Mouse (Mus musculus) neural tube, embryonic 15.5 days (tissue): ENCODE measurements at regions not wholly inside any gene's neighbourhood (a gene's known extent, or its start where the extent isn't known, plus 50 kb on each side); places are given as distances from the start of the nearest gene placed in this dataset.
"Not testable (repeated sequence)": the region's sequence is repeated elsewhere in the genome, so short reads cannot be mapped to it uniquely, and the experiment has no call there.

Experiments
- ATAC-seq: fragments of 200-750 bp; cut with Nextera tagmentation; 2 replicates; pipeline ENCODE4 v1.8.0; 2017; ENCODE audit warnings: mild to moderate bottlenecking, moderate TSS enrichment, moderate library complexity; ENCODE audit not compliant: low FRiP score
- H3K27ac ChIP-seq: fragments of 300-500 bp; sonication (generic); replicated peaks from 2 replicates; pipeline ENCODE4 v1.5.1; 2015; ENCODE audit warnings: mild to moderate bottlenecking, inconsistent platforms
- H3K27me3 ChIP-seq: fragments of 300-500 bp; sonication (generic); replicated peaks from 2 replicates; pipeline ENCODE4 v1.6.1; 2015; ENCODE audit warnings: inconsistent platforms
- H3K36me3 ChIP-seq: fragments of 300-500 bp; sonication (generic); 2 replicates; pipeline ENCODE4 v1.6.1; 2015; ENCODE audit warnings: inconsistent platforms
- H3K4me1 ChIP-seq: fragments of 300-500 bp; sonication (generic); 2 replicates; pipeline ENCODE4 v1.6.1; 2015; ENCODE audit warnings: inconsistent platforms
- H3K4me2 ChIP-seq: fragments of 300-500 bp; sonication (generic); 2 replicates; pipeline ENCODE4 v1.6.1; 2015; ENCODE audit warnings: inconsistent platforms, mild to moderate bottlenecking, moderate library complexity
- H3K4me3 ChIP-seq: fragments of 300-500 bp; sonication (generic); replicated peaks from 2 replicates; pipeline ENCODE4 v1.5.1; 2015; ENCODE audit warnings: mild to moderate bottlenecking, inconsistent platforms
- H3K9ac ChIP-seq: fragments of 300-500 bp; sonication (generic); replicated peaks from 2 replicates; pipeline ENCODE4 v1.6.1; 2015; ENCODE audit warnings: mild to moderate bottlenecking, inconsistent platforms
- H3K9me3 ChIP-seq: fragments of 300-500 bp; sonication (generic); replicated peaks from 2 replicates; pipeline ENCODE4 v1.6.1; 2016; ENCODE audit warnings: inconsistent platforms
- WGBS: fragments of 180-500 bp; shearing (Covaris S2); methylation state at CpG from one replicate; pipeline ENCODE4 v1.1.7; 2015; ENCODE audit warnings: mixed read lengths; 5-methylcytosine and 5-hydroxymethylcytosine counted together

DNA sequence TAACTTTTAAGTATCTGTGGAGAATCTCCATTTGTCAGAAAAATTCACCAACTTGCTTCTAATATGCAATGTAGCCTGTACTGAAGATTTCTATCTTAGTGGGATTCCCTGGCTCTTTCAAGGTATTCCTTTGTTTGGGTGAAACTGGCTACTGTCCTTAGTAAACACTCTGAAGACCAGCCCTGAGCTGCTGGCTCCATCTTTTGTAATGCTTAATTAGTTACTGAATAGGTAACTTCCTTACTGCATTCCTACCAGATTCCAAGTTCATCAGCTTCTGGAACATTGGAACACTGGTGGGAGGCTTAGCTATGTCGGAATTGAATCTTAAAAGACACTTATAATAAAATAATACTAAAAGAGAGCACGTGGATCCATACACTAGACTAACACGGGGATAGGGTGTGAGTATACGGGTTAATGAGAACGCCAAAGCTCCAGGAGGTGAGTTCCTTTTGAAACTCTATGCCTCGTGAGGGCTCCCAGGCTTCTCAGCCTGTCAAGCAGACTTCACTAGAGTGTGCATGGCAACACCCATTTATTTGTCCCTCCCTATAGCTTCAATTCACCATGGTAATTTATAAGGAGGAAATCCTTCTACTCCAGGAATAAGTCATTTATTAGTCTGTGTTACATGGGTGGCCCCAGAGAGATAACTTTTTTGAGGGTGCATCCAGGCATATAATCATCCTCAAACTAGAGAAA is 65.2 kb upstream of the Dpp6 start:
- WGBS, result 73% methylated on average over 6 of the region's 6 CpGs

DNA sequence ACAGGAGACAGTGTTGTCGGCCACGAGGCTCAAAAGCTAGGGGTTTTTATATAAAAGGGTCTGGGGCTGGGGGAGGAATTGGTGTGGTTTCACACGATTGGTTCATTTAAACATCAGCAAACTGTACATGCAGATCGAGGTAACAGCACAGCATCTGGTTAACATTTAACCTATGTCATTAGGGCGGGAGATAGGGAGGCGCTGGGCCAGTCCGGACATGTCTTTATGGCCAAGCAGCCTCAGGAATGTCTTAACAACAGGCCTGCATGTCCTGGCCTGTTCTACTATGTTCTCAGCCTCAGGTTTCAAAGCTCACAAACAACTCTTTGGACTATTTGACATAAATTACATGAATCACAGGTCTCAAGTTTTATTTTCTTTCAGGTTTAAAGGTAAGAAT is 62.9 kb upstream of the Dpp6 start:
- WGBS, result 72% methylated on average over 7 of the region's 7 CpGs
- not testable (repeated sequence) for ATAC-seq, H3K27ac ChIP-seq, H3K4me3 ChIP-seq, H3K9me3 ChIP-seq, H3K4me2 ChIP-seq, H3K9ac ChIP-seq, H3K36me3 ChIP-seq, H3K4me1 ChIP-seq, H3K27me3 ChIP-seq

More for the DNA sequence above, 65.2 kb upstream of the Dpp6 start:
- not testable (repeated sequence) for H3K9ac ChIP-seq, H3K4me2 ChIP-seq, H3K9me3 ChIP-seq, H3K36me3 ChIP-seq, H3K4me1 ChIP-seq, H3K27ac ChIP-seq, H3K27me3 ChIP-seq, ATAC-seq, H3K4me3 ChIP-seq
